Mouse (Mus musculus) heart, embryonic 14.5 days (tissue): ENCODE results near the gene Gm45713. TPM values are rescaled to one million over a fixed set of nuclear protein-coding genes. Genes with fewer than 3 reads are reported as not detected.
"Not testable (repeated sequence)": the region's sequence is repeated elsewhere in the genome, so short reads cannot be mapped to it uniquely, and the experiment has no call there.

ENCODE experiments used
- ATAC-seq: fragments of 200-750 bp; cut with Nextera tagmentation; 2 replicates; pipeline ENCODE4 v1.8.0; 2017; ENCODE audit warnings: low read depth, moderate TSS enrichment; ENCODE audit not compliant: insufficient number of reproducible peaks, insufficient read depth, low FRiP score
- H3K27ac ChIP-seq, 2 experiments: fragments of 200-500 bp in 1 of 2; fragments of 300-500 bp in 1 of 2; sonication (generic) in 1 of 2; replicated peaks in 1 of 2; 2 replicates each; pipeline ENCODE4 v1.5.1; 2012 to 2014; ENCODE audit warnings: low read depth in 2 of 2, low read length in 2 of 2, control low read depth in 1 of 2, mild to moderate bottlenecking in 1 of 2, mixed read lengths in 1 of 2; ENCODE audit not compliant: control insufficient read depth in 1 of 2, insufficient read depth in 1 of 2
- H3K27me3 ChIP-seq: fragments of 300-500 bp; sonication (generic); 2 replicates; pipeline ENCODE4 v1.6.1; 2014; ENCODE audit warnings: mild to moderate bottlenecking, low read length, control low read depth; ENCODE audit not compliant: control insufficient read depth, insufficient read depth
- H3K36me3 ChIP-seq: fragments of 300-500 bp; sonication (generic); 2 replicates; pipeline ENCODE4 v1.6.1; 2014; ENCODE audit warnings: mild to moderate bottlenecking, control low read depth, low read length, mixed read lengths; ENCODE audit not compliant: control insufficient read depth, insufficient read depth
- H3K4me1 ChIP-seq, 2 experiments: fragments of 200-500 bp in 1 of 2; fragments of 300-500 bp in 1 of 2; sonication (generic) in 1 of 2; 2 replicates each; pipeline ENCODE4 v1.6.1; 2012 to 2014; ENCODE audit warnings: low read length in 2 of 2, control low read depth in 1 of 2, mixed read lengths in 1 of 2; ENCODE audit not compliant: control insufficient read depth in 2 of 2, insufficient read depth in 2 of 2
- H3K4me2 ChIP-seq: fragments of 300-500 bp; sonication (generic); 2 replicates; pipeline ENCODE4 v1.6.1; 2014; ENCODE audit warnings: mild to moderate bottlenecking, low read length
- H3K4me3 ChIP-seq, 2 experiments: fragments of 200-500 bp in 1 of 2; fragments of 300-500 bp in 1 of 2; sonication (generic) in 1 of 2; 2 replicates each; pipeline ENCODE4 v1.5.1; 2012 to 2014; ENCODE audit warnings: low read length in 2 of 2, mild to moderate bottlenecking in 2 of 2, control low read depth in 1 of 2, low read depth in 1 of 2, moderate library complexity in 1 of 2; ENCODE audit not compliant: control insufficient read depth in 1 of 2, insufficient read depth in 1 of 2
- H3K9ac ChIP-seq: fragments of 300-500 bp; sonication (generic); 2 replicates; pipeline ENCODE4 v1.6.1; 2014; ENCODE audit warnings: mild to moderate bottlenecking, low read length
- H3K9me3 ChIP-seq: fragments of 300-500 bp; sonication (generic); 2 replicates; pipeline ENCODE4 v1.6.1; 2016; ENCODE audit warnings: low read length, control low read depth; ENCODE audit not compliant: control insufficient read depth
- WGBS: fragments of 180-500 bp; shearing (Covaris S2); extraction: QIAGEN DNeasy Blood & Tissue Kit; methylation state at CpG from one replicate; pipeline ENCODE4 v1.1.7; 2014; 5-methylcytosine and 5-hydroxymethylcytosine counted together
- polyA plus RNA-seq: library from polyadenylated mRNA; unstranded; fragments of >200 nt; fragmentation: Nextera tagmentation; extraction: Ambion mirVana; gene quantifications from 2 replicates; pipeline ENCODE4 v1.2.1, GENCODE M21; 2014

The Gm45713 gene
- polyA plus RNA-seq, 1 experiment from 2014 or later, result 0.34 TPM

DNA sequence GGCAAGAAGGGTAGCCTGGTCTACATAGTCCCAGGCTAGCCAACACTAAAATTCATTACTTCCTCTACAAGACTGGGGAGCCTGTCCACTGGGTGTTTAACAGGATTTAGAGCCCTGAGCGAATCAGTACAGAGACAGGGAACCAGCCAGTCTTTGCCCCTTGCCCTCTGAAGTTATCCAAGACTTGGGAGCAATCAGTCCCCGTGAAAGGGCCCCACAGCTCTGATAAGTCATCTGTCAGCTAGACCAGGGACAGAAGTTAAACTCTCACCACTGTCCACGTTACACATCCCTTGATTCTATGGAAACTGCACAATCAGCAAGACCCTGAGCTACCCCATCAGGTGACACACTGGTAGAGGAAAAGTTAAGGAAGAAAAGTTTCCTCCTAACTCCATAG, 23.5 kb downstream of the Gm45713 start:
- Histone ChIP-seq H3K36me3 (no peaks in the 10 kb centered on the region), H3K9me3 (no peaks in the 10 kb centered on the region), H3K27me3 (no peaks in the 10 kb centered on the region), H3K4me1 (peaks cover 4 to 8% of the 10 kb centered on the region in 2 experiments; a peak in 3 of 4 replicates), H3K27ac (no peak overlapping the region), H3K4me2 (no peak overlapping the region), H3K4me3 (no peak overlapping the region), H3K9ac (no peak overlapping the region)
- ATAC-seq, result no peak
- WGBS, result 51% methylated on average over 3 of the region's 3 CpGs

DNA sequence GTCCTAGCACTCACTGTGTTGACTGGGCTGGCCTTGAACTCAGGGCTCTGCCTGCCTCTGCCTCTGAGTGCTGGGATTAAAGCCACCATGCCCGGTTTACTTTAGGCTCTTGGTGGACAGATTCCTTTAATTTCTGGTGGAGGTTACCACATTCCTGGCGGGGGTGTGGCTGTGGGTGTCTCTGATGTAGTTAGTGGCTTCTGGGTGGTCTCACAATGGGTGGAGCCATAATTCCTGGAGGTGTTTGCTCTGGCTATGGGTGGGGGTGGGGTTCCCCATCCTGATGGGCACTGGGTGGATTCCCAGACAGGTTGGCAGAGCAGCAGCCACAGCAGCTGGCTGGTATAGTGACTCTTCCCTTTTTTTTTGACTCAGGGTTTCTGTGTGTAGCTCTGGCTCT, 24.1 kb downstream of the Gm45713 start:
- Histone ChIP-seq H3K4me3 (no peak overlapping the region), H3K36me3 (no peaks in the 10 kb centered on the region), H3K9ac (no peak overlapping the region), H3K4me2 (no peak overlapping the region), H3K27me3 (no peaks in the 10 kb centered on the region), H3K9me3 (no peaks in the 10 kb centered on the region), H3K27ac (no peak overlapping the region), H3K4me1 (peaks cover 4 to 8% of the 10 kb centered on the region in 2 experiments; a peak in 3 of 4 replicates)
- no peak for ATAC-seq
- WGBS, result 59% methylated on average over 2 of the region's 2 CpGs

DNA sequence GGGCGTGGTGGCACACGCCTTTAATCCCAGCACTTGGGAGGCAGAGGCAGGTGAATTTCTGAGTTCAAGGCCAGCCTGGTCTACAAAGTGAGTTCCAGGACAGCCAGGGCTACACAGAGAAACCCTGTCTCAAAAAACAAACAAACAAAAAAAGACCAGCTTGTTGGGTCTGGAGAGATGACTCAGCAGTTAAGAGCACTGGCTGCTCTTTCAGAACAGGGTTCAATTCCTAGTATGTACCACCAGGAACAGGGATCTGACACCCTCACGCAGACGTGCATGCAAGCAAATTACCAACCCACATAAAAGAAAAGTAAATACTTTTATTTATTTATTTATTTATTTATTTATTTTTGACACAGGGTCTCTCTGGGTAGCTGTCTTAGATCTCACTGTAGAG, 25.9 kb downstream of the Gm45713 start:
- H3K27ac ChIP-seq, ATAC-seq, H3K4me2 ChIP-seq, H3K36me3 ChIP-seq, H3K27me3 ChIP-seq, H3K4me3 ChIP-seq, H3K9me3 ChIP-seq, H3K9ac ChIP-seq, H3K4me1 ChIP-seq: not testable (repeated sequence)
- WGBS, result 88% methylated on average over 4 of the region's 4 CpGs

DNA sequence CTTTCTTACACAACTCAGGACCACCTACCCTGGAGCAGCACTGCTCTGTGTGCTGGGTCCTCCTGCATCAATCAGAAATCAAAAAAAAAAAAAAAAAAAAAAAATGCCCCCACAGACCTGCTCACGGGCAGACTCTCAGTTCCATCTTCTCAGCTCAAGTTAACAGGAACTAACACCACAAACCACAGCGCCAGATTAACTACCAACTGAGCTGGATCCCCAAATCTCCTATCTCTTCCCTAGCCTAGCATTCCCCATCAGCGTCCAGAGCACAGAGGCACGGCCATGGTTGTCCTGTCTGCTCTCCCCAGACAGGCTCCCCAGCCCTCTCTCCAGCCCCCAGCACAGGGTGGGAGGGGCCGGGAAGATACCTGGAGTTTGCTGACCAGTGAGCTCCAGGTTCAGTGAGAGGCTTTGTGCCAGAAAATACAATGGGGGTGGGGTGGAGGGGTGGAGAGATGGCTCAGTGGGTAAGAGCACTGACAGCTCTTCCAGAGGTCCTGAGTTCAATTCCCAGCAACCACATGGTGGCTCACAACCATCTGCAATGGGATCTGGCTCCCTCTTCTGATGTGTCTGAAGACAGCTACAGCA, 28.9 kb downstream of the Gm45713 start:
- ATAC-seq, result no peak
- H3K9ac ChIP-seq, result no peak overlapping the region

DNA sequence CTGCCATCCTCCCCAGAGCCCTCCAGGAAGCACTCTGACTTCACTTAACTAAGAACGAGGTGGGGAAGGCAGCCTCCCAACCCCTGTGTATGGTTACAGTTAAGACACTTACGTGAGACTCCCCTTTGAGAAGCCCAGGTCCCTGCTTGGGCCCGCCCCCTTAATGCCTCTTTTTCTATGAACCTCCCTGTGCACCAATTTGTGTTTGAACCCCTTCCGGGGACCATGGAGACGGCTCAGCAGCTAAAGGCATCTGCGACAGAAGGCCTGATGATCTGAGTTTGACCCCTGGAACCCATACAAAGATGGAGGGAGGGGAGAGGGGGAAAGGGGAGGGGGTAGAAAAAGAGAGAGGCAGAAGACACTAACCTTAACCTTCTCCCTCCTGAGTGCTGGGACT, 29.6 kb downstream of the Gm45713 start:
- no peaks in the 10 kb centered on the region for H3K9me3 ChIP-seq
- no peak overlapping the region for H3K9ac ChIP-seq
- H3K4me3 ChIP-seq, result no peak overlapping the region
- H3K36me3 ChIP-seq, result no peaks in the 10 kb centered on the region
- no peak for ATAC-seq
- no peak overlapping the region for H3K4me2 ChIP-seq
- 76% methylated on average over 6 of the region's 6 CpGs for WGBS
- no peak overlapping the region for H3K27ac ChIP-seq
- no peaks in the 10 kb centered on the region for H3K27me3 ChIP-seq
- H3K4me1 ChIP-seq, result peaks cover 8 to 12% of the 10 kb centered on the region in 2 experiments

More for the DNA sequence above, 28.9 kb downstream of the Gm45713 start:
- Histone ChIP-seq H3K27ac (no peak overlapping the region), H3K4me3 (no peak overlapping the region), H3K9me3 (no peaks in the 10 kb centered on the region), H3K36me3 (no peaks in the 10 kb centered on the region), H3K4me2 (no peak overlapping the region), H3K4me1 (peaks cover 8 to 12% of the 10 kb centered on the region in 2 experiments), H3K27me3 (no peaks in the 10 kb centered on the region)
- 46% methylated on average over 5 of the region's 5 CpGs for WGBS

DNA sequence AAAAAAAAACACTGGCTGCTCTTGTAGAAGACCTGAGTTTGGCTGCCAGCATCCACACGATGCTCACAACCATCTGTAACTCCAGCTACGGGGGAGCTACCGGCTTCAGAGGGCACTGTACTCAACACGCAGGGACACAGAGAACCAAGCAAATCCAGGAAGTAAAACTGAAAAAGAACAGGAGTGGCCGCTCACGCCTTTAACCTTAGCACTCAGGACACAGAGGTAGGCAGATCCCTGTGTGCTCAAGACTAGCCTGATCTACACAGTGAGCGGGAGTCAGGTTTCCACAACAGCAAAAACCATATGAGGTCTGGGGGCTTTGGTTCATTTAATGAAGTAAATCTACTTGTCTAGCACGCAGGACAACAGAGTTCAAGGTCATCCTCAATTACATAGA, 30.5 kb downstream of the Gm45713 start:
- Histone ChIP-seq H3K4me2 (no peak overlapping the region), H3K36me3 (no peaks in the 10 kb centered on the region), H3K4me1 (peaks cover 8 to 12% of the 10 kb centered on the region in 2 experiments), H3K27ac (no peak overlapping the region), H3K9me3 (no peaks in the 10 kb centered on the region), H3K27me3 (no peaks in the 10 kb centered on the region), H3K4me3 (no peak overlapping the region), H3K9ac (no peak overlapping the region)
- no peak for ATAC-seq
- 82% methylated on average over 8 of the region's 8 CpGs for WGBS

DNA sequence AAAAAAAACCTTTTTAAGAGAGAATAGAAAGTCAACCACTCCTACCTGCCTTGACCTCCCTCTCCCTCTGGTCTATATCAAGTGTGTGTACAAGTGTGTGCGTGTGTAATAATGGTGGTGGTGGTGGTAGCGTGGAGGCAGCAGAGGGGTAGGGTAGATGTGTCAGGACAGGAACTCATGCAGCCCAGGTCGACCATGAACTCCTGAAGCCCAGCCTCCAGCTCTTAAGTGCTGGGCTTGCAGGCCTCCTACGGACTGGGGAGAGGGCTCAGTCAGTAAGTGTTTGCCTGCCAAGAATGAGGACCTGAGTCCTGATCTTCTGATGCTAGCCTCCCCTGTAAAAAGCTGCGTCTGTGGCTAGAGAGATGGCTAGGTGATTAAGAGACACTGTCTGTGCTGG, 31.1 kb downstream of the Gm45713 start:
- Histone ChIP-seq H3K4me3 (no peak overlapping the region), H3K36me3 (no peaks in the 10 kb centered on the region), H3K4me2 (no peak overlapping the region), H3K27ac (no peak overlapping the region), H3K4me1 (peaks cover 8 to 12% of the 10 kb centered on the region in 2 experiments), H3K9me3 (no peaks in the 10 kb centered on the region), H3K9ac (no peak overlapping the region), H3K27me3 (no peaks in the 10 kb centered on the region)
- ATAC-seq, result no peak
- WGBS, result 72% methylated on average over 5 of the region's 5 CpGs

DNA sequence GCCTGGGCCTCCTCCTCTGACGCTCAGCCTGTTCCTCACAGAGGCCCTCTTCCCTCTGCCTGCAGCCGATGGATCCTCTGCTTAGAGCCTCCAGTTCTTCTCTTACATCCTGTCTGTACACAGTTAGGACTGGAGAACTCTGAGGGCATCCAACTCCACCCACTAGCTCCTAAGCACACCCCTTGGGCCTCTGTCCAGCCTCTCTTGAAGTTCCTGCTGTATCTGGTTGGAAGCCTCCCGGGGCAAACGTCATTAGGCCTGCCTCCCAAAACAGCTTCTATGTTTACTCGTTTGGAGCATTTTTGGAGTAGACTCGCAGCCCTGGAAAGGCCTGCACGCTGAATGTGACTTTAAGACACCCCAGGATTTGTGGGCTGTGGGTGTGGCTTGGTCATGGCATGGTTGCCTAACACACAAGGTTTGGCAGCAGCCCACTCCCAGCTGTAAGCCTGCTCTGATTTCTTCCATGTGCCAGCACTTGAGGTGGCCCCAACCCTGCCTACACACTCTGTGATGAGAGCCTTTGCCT, 32.3 kb downstream of the Gm45713 start, which contains the start of gene Fcgrt:
TSS of gene Fcgrt (minus strand) at position 200 of the 529 bp plus-strand sequence.
- peak within 1 kb of the TSS; percentile 83 to 90 for H3K27ac ChIP-seq
- H3K4me2 ChIP-seq, result peak within 1 kb of the TSS; percentile 61
- ATAC-seq, result peak; percentile 92
- peak within 1 kb of the TSS; percentile 30 to 49 for H3K4me3 ChIP-seq
- whole genome bisulfite sequencing, result 36% methylated on average over 7 of the region's 7 CpGs
- H3K36me3 ChIP-seq, result no peaks in the 10 kb centered on the region
- H3K9ac ChIP-seq, result peak within 1 kb of the TSS; percentile 72
- no peaks in the 10 kb centered on the region for H3K9me3 ChIP-seq
- H3K27me3 ChIP-seq, result no peaks in the 10 kb centered on the region
- peaks cover 8 to 12% of the 10 kb centered on the region in 2 experiments for H3K4me1 ChIP-seq
